Mouse (Mus musculus) heart, adult 8-10 months (tissue): ENCODE measurements around the gene Fbxl4. TPM values are rescaled to one million over a fixed set of nuclear protein-coding genes. Genes with fewer than 3 reads are reported as not detected.

ENCODE experiments used
- DNase-seq: peaks from one replicate; pipeline ENCODE4 v3.0.0; 2022; ENCODE audit warnings: low spot score
- total RNA-seq, 4 experiments: library from RNA; stranded (reverse); gene quantifications; 2 replicates each; pipeline ENCODE4 v1.2.4; 2022

The Fbxl4 gene
- total RNA-seq, 4 experiments from 2014 or later = 9.1 to 12.0 (median 10.6) TPM

GRCm38 (mm10) chr4:22476967-22477710, 119.8 kb downstream of the Fbxl4 start:
- no peak for DNase-seq

- no peak for DNase-seq
Observed at GRCm38 (mm10) chr4:22477711-22478230, 120.4 kb downstream of the Fbxl4 start.

DNA sequence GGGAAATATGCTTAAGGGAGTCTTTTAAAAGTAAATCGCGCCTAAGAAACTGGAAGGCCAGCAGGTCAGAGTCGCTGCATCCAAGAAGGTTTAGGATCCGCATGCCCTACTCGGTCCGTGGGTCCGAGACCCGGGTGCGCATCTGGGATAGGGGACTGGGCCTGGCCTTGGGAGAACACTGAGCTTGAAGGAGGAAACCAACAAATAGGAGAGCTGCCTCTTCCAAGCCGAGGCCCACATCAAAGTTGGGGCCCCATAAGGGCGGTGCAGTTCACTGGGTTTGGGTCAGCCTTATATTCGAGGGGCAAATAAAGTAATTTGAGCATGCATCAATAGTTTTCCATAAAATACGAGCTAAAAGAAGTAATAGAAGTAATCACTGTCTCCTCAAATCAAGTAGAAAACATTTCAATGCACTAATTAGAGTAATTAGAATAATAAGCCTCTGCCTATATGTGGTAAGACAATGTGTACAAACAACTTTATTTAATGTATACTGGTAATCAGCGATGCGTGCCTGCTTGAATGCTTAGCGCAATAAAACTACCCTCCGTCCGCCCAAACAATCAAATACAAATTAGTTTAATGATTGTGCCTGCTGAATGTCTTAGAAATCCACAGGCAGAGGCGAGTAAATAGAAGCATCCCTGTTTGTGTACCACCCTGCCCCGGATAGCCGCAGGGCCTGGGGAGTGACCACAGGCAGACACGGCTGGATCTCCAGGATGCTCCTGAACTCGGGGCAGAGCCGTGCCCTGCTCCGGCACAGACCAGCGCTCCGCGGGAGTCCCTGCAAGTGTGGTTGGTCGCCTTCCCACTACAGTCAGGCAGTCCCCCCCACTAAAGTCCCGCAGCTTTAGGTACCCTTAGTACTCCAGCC, 121.4 kb downstream of the Fbxl4 start:
- no peak for DNase-seq

- no peak for DNase-seq
Observed at GRCm38 (mm10) chr4:22479368-22480090, 122.2 kb downstream of the Fbxl4 start.

DNA sequence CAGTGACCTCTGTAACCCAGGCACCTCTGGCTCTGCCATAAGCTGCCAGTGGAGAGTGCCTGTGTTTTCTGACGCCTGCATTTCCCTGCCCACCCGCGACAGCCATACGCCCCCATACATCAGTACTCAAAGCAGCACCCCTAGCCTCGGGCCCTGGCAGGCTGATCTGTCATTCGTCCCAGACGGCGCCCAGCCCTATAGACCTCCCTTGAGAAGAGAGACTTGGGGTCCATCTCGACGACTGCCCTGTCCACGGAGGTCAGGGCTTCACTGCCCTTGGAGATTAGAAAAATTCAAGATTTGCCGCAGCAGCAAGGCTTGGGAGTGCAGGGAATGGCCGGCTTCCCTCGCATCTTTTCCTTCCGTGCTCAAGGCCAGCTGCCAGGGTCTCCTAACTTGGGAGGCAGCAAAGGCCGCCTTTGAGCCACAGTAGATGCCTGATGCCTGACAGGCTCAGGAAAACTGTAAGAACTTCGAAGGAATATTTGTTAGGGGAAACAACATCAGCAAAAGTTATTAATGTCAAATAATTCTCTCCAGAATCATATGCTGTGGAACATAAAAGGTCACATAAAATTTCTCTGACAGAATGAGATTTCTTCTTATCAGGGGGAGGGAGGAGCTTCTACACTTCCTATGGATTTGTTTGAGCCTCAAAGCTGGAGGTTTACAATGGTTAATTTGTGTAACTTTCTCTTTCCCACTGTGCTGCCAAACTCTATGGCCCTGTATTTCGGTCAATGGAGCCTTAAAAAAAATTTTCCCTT, 122.9 kb downstream of the Fbxl4 start:
- no peak for DNase-seq

DNA sequence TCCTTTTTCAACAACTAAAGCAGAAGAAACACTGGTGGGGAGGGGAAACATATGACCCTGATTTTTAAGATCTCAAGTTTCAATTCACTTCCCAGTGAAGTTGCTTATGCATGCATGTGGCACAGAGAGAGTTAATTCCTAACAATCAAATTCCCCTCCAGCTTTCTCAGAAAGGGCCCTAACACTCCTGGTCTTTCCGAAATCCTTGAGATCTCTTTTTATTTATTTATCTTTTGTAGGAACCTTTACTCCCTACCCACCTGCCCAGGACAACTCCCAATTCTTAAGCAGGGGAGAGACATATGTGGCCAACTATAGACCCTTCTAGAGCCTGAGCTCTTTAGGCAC, 123.5 kb downstream of the Fbxl4 start:
- DNase-seq = no peak

- DNase-seq = no peak
Observed at GRCm38 (mm10) chr4:22482118-22482517, 124.8 kb downstream of the Fbxl4 start.

DNA sequence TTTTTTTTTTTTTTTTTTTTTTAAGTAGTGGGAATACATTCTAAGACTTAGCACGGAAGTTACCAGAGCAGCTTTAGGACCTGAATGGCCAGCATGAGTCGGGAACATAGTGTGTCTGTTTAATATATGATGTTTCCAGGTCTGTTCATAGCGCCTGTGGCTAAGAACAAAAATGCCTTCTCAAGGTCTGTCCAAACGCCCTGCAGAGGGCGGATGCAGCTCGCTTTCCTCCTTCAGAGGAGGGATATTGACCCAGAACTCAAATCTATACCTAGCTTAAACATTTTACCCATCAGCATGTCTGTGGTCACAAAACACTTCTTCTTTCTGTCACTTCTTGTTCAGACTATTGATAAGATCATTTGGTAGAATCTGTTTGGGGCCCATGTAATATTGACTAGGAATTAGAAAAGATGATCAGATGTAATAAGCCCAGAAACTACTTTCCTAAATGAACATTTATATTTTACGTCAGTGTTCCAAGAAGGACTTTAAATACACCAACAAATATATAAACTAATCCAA, 125.5 kb downstream of the Fbxl4 start:
- no peak for DNase-seq

GRCm38 (mm10) chr4:22483548-22483947, 126.2 kb downstream of the Fbxl4 start:
- DNase-seq = no peak

Other genes starting within 250 kb of the Fbxl4 start
- under 1 TPM in 1 of 4 experiments, not detected in 3; 0.03 TPM for gene Pou3f2, start 130.8 kb downstream of the Fbxl4 start, total RNA-seq